Mouse (Mus musculus): ENCODE results near the gene Lrrc15. TPM values are rescaled to one million over a fixed set of nuclear protein-coding genes. Genes with fewer than 3 reads are reported as not detected.

Lrrc15 gene
- 96.3 and 98.3 TPM in 2 replicates for polyA plus RNA-seq (2011; ENCODE audit: insufficient read length, low read depth, missing spikeins)

GRCm38 (mm10) chr16:30282844-30283495, at the start of gene Lrrc15:
Lrrc15 (minus strand) TSS chr16:30283256.
- peak within 1 kb of the TSS; percentile 25 for H3K4me3 ChIP-seq (ENCODE audit: insufficient read depth, low read length)
- TF ChIP-seq POLR2A (IDR thresholded peaks at IDR 0.05; ENCODE audit: low read depth, low read length), result peak; percentile 66; the same call in 1 of the 2 replicates
- 0 out of 2 replicates have a peak, but pooled peaks have one; percentile 12 for TF ChIP-seq CTCF (IDR thresholded peaks at IDR 0.05; ENCODE audit: borderline replicate concordance, insufficient read depth, low read length)
- peak within 1 kb of the TSS; percentile 2; the same call in 1 of the 2 replicates for H3K27ac ChIP-seq (ENCODE audit: insufficient read depth, low read length)
- H3K4me1 ChIP-seq (ENCODE audit: control insufficient read depth, insufficient read depth, low read length), result peaks cover 8% of the 10 kb centered on the region

- Histone ChIP-seq H3K4me1 (ENCODE audit: control insufficient read depth, insufficient read depth, low read length) (no peaks in the 10 kb centered on the region), H3K4me3 (ENCODE audit: insufficient read depth, low read length) (no peak overlapping the region), H3K27ac (ENCODE audit: insufficient read depth, low read length) (no peak overlapping the region)
- TF ChIP-seq CTCF (IDR thresholded peaks at IDR 0.05; ENCODE audit: borderline replicate concordance, insufficient read depth, low read length) (no peak), POLR2A (IDR thresholded peaks at IDR 0.05; ENCODE audit: low read depth, low read length) (no peak)
Measured at GRCm38 (mm10) chr16:30314236-30314635, 31.2 kb upstream of the Lrrc15 start.

- TF ChIP-seq POLR2A (IDR thresholded peaks at IDR 0.05; ENCODE audit: low read depth, low read length) (no peak), CTCF (IDR thresholded peaks at IDR 0.05; ENCODE audit: borderline replicate concordance, insufficient read depth, low read length) (no peak)
- no peak within 1 kb of the TSS for H3K4me3 ChIP-seq (ENCODE audit: insufficient read depth, low read length)
- H3K4me1 ChIP-seq (ENCODE audit: control insufficient read depth, insufficient read depth, low read length), result no peaks in the 10 kb centered on the region
- H3K27ac ChIP-seq (ENCODE audit: insufficient read depth, low read length), result no peak within 1 kb of the TSS
Measured at GRCm38 (mm10) chr16:30310647-30311046, 27.6 kb upstream of the Lrrc15 start, which contains the start of gene Gp5. Gp5 (minus strand) TSS chr16:30310779.

- Histone ChIP-seq H3K27ac (ENCODE audit: insufficient read depth, low read length) (no peak overlapping the region), H3K4me3 (ENCODE audit: insufficient read depth, low read length) (no peak overlapping the region), H3K4me1 (ENCODE audit: control insufficient read depth, insufficient read depth, low read length) (no peaks in the 10 kb centered on the region)
- TF ChIP-seq POLR2A (IDR thresholded peaks at IDR 0.05; ENCODE audit: low read depth, low read length), result no peak
- no peak for TF ChIP-seq CTCF (IDR thresholded peaks at IDR 0.05; ENCODE audit: borderline replicate concordance, insufficient read depth, low read length)
Measured at GRCm38 (mm10) chr16:30310171-30310515, 27.1 kb upstream of the Lrrc15 start.

- H3K4me3 ChIP-seq (ENCODE audit: insufficient read depth, low read length), result no peak overlapping the region
- no peak for TF ChIP-seq CTCF (IDR thresholded peaks at IDR 0.05; ENCODE audit: borderline replicate concordance, insufficient read depth, low read length)
- TF ChIP-seq POLR2A (IDR thresholded peaks at IDR 0.05; ENCODE audit: low read depth, low read length), result no peak
- no peaks in the 10 kb centered on the region for H3K4me1 ChIP-seq (ENCODE audit: control insufficient read depth, insufficient read depth, low read length)
- H3K27ac ChIP-seq (ENCODE audit: insufficient read depth, low read length), result no peak overlapping the region
Measured at GRCm38 (mm10) chr16:30309395-30310170, 26.5 kb upstream of the Lrrc15 start.

GRCm38 (mm10) chr16:30308616-30309394, 25.7 kb upstream of the Lrrc15 start:
- Histone ChIP-seq H3K4me1 (ENCODE audit: control insufficient read depth, insufficient read depth, low read length) (no peaks in the 10 kb centered on the region), H3K27ac (ENCODE audit: insufficient read depth, low read length) (no peak overlapping the region), H3K4me3 (ENCODE audit: insufficient read depth, low read length) (peak overlapping the region; percentile 24)
- TF ChIP-seq POLR2A (IDR thresholded peaks at IDR 0.05; ENCODE audit: low read depth, low read length), result no peak
- TF ChIP-seq CTCF (IDR thresholded peaks at IDR 0.05; ENCODE audit: borderline replicate concordance, insufficient read depth, low read length), result no peak

GRCm38 (mm10) chr16:30307961-30308615, 25.0 kb upstream of the Lrrc15 start:
- H3K27ac ChIP-seq (ENCODE audit: insufficient read depth, low read length), result no peak overlapping the region
- H3K4me3 ChIP-seq (ENCODE audit: insufficient read depth, low read length), result peak overlapping the region; percentile 24; the same call in 1 of the 2 replicates
- TF ChIP-seq CTCF (IDR thresholded peaks at IDR 0.05; ENCODE audit: borderline replicate concordance, insufficient read depth, low read length) (no peak), POLR2A (IDR thresholded peaks at IDR 0.05; ENCODE audit: low read depth, low read length) (no peak)
- no peaks in the 10 kb centered on the region for H3K4me1 ChIP-seq (ENCODE audit: control insufficient read depth, insufficient read depth, low read length)

GRCm38 (mm10) chr16:30307306-30307705, 24.2 kb upstream of the Lrrc15 start:
- TF ChIP-seq CTCF (IDR thresholded peaks at IDR 0.05; ENCODE audit: borderline replicate concordance, insufficient read depth, low read length) (no peak), POLR2A (IDR thresholded peaks at IDR 0.05; ENCODE audit: low read depth, low read length) (no peak)
- H3K4me1 ChIP-seq (ENCODE audit: control insufficient read depth, insufficient read depth, low read length), result no peaks in the 10 kb centered on the region
- no peak overlapping the region for H3K27ac ChIP-seq (ENCODE audit: insufficient read depth, low read length)
- no peak overlapping the region for H3K4me3 ChIP-seq (ENCODE audit: insufficient read depth, low read length)

- no peaks in the 10 kb centered on the region for H3K4me1 ChIP-seq (ENCODE audit: control insufficient read depth, insufficient read depth, low read length)
- no peak overlapping the region for H3K27ac ChIP-seq (ENCODE audit: insufficient read depth, low read length)
- H3K4me3 ChIP-seq (ENCODE audit: insufficient read depth, low read length), result no peak overlapping the region
- TF ChIP-seq CTCF (IDR thresholded peaks at IDR 0.05; ENCODE audit: borderline replicate concordance, insufficient read depth, low read length) (no peak), POLR2A (IDR thresholded peaks at IDR 0.05; ENCODE audit: low read depth, low read length) (no peak)
Measured at GRCm38 (mm10) chr16:30306102-30306501, 23.0 kb upstream of the Lrrc15 start.
